Mouse (Mus musculus) ES-E14 (cell line): ENCODE measurements around the gene Pld4. TPM values are rescaled to one million over a fixed set of nuclear protein-coding genes. Genes with fewer than 3 reads are reported as not detected.
A peak's percentile ranks its signal among the peaks of the same experiment; 100 is the strongest.

ENCODE experiments used
- DNase-seq: peaks from one replicate; pipeline ENCODE4 v3.0.0-alpha.2; 2013; ENCODE audit warnings: low read depth, low spot score
- H3K27ac ChIP-seq: 2 replicates; pipeline ENCODE4 v1.5.1; 2012; ENCODE audit warnings: low read depth, mild to moderate bottlenecking, low read length, moderate library complexity, mixed read lengths; ENCODE audit not compliant: poor library complexity, insufficient read depth, severe bottlenecking
- H3K36me3 ChIP-seq: 2 replicates; pipeline ENCODE4 v1.6.1; 2012; ENCODE audit warnings: mild to moderate bottlenecking, low read length, moderate library complexity, mixed read lengths; ENCODE audit not compliant: control insufficient read depth, poor library complexity, insufficient read depth, severe bottlenecking
- H3K4me1 ChIP-seq, 2 experiments: fragments of 150-350 bp in 1 of 2; sonication (generic) in 1 of 2; 2 replicates each; pipeline ENCODE4 v1.6.1; 2012; ENCODE audit warnings: low read length in 2 of 2, mild to moderate bottlenecking in 1 of 2, mixed read lengths in 1 of 2; ENCODE audit not compliant: control insufficient read depth in 2 of 2, insufficient read depth in 2 of 2, poor library complexity in 1 of 2
- H3K4me3 ChIP-seq, 2 experiments: fragments of 150-350 bp in 1 of 2; sonication (generic) in 1 of 2; 2 replicates each; pipeline ENCODE4 v1.5.1; 2012; ENCODE audit warnings: low read length in 2 of 2, low read depth in 1 of 2, mild to moderate bottlenecking in 1 of 2, mixed read lengths in 1 of 2; ENCODE audit not compliant: insufficient read depth in 1 of 2, poor library complexity in 1 of 2, severe bottlenecking in 1 of 2
- H3K9ac ChIP-seq: 2 replicates; pipeline ENCODE4 v1.6.1; 2012; ENCODE audit warnings: low read depth, mild to moderate bottlenecking, low read length, mixed read lengths; ENCODE audit not compliant: poor library complexity, insufficient read depth, severe bottlenecking
- H3K9me3 ChIP-seq: fragments of 150-350 bp; sonication (generic); 2 replicates; pipeline ENCODE4 v1.6.1; 2012; ENCODE audit warnings: low read depth, mild to moderate bottlenecking, low read length; ENCODE audit not compliant: control insufficient read depth, insufficient read depth
- CHD2 ChIP-seq: IDR thresholded peaks from 2 replicates; pipeline ENCODE4 v1.6.1; 2014; ENCODE audit warnings: mild to moderate bottlenecking, low read depth, low read length, inconsistent platforms
- HCFC1 ChIP-seq: IDR thresholded peaks from 2 replicates; pipeline ENCODE4 v1.6.1; 2012; ENCODE audit warnings: low read length, inconsistent platforms, borderline replicate concordance; ENCODE audit not compliant: insufficient read depth
- MAFK ChIP-seq: IDR thresholded peaks from 2 replicates; pipeline ENCODE4 v1.6.1; 2014; ENCODE audit warnings: mild to moderate bottlenecking, low read depth, low read length, inconsistent platforms; ENCODE audit not compliant: insufficient read depth
- ZC3H11A ChIP-seq: IDR thresholded peaks from 2 replicates; pipeline ENCODE4 v1.6.1; 2012; ENCODE audit warnings: low read depth, mild to moderate bottlenecking, inconsistent platforms, low read length, borderline replicate concordance
- ZNF384 ChIP-seq: IDR thresholded peaks from 2 replicates; pipeline ENCODE4 v1.6.1; 2012; ENCODE audit warnings: low read depth, low read length, inconsistent platforms
- in situ Hi-C, 2 experiments: fragments of 600-800 bp; cut with MboI; formaldehyde crosslinking; loops; one replicate each; pipeline ENCODE4 v1.15.1; 2025; ENCODE audit warnings: low sequenced_read_pairs in 2 of 2, inconsistent platforms in 1 of 2; ENCODE audit not compliant: unreplicated experiment in 2 of 2
- total RNA-seq: library from RNA; depleted of rRNA; stranded (reverse); fragments of 300-350 nt; gene quantifications from 2 replicates; pipeline ENCODE4 v1.2.3, GENCODE M21; 2012

Gene Pld4
- total RNA-seq, 1 experiment: 2.4 TPM

- no peaks in the 10 kb centered on the region for H3K4me1 ChIP-seq
- H3K27ac ChIP-seq: no peak overlapping the region
- H3K36me3 ChIP-seq: no peaks in the 10 kb centered on the region
- H3K9me3 ChIP-seq: no peaks in the 10 kb centered on the region
- no peak overlapping the region for H3K9ac ChIP-seq
- TF ChIP-seq MAFK: no peak
- no peak for TF ChIP-seq CHD2
- TF ChIP-seq ZC3H11A: no peak
- no peak for TF ChIP-seq HCFC1
- TF ChIP-seq ZNF384: no peak
- no peak overlapping the region for H3K4me3 ChIP-seq
- DNase-seq: no peak
- in situ Hi-C loops: no loop called here
These were observed 13.6 kb downstream of the Pld4 start for GRCm38 (mm10) chr12:112774026-112774425.

- no peaks in the 10 kb centered on the region for H3K4me1 ChIP-seq
- no peak for TF ChIP-seq HCFC1
- no peak for TF ChIP-seq ZC3H11A
- TF ChIP-seq CHD2: no peak
- TF ChIP-seq MAFK: no peak
- no peak for TF ChIP-seq ZNF384
- no peaks in the 10 kb centered on the region for H3K9me3 ChIP-seq
- H3K4me3 ChIP-seq: no peak overlapping the region
- no peak overlapping the region for H3K27ac ChIP-seq
- DNase-seq: no peak
- in situ Hi-C loops: no loop called here
- H3K36me3 ChIP-seq: no peaks in the 10 kb centered on the region
- H3K9ac ChIP-seq: no peak overlapping the region
These were observed 14.0 kb downstream of the Pld4 start for GRCm38 (mm10) chr12:112774481-112774880.

DNA sequence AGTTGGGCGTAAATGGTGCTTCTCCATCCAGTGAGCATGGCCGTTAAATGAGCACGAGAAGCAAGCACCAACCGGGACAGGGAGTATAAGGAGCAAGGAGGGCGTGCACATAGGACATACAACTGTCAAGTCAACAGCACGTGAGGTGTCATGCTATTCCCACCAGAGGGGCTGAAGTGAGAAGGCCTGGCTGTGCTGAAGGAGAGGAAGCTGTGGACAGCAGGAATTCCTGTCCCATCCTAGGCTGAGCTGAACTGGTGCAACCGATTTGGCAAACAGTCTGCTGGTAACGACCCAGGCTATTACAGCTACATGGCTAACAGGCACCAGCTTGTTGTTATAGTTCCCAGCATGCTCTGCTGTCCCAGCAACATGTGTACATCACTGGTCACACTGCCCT lies 30.6 kb downstream of the Pld4 start:
- no peak for DNase-seq
- H3K36me3 ChIP-seq: no peaks in the 10 kb centered on the region; the same call in 1 of the 2 replicates
- in situ Hi-C loops: no loop called here
- TF ChIP-seq CHD2 (no peak), HCFC1 (no peak), ZC3H11A (no peak), MAFK (no peak), ZNF384 (no peak)
- H3K4me3 ChIP-seq: no peak overlapping the region
- H3K9ac ChIP-seq: no peak overlapping the region
- H3K9me3 ChIP-seq: no peaks in the 10 kb centered on the region
- H3K4me1 ChIP-seq: peaks cover 4 to 29% of the 10 kb centered on the region in 2 experiments; a peak in 3 of 4 replicates
- H3K27ac ChIP-seq: no peak overlapping the region; the same call in 1 of the 2 replicates

DNA sequence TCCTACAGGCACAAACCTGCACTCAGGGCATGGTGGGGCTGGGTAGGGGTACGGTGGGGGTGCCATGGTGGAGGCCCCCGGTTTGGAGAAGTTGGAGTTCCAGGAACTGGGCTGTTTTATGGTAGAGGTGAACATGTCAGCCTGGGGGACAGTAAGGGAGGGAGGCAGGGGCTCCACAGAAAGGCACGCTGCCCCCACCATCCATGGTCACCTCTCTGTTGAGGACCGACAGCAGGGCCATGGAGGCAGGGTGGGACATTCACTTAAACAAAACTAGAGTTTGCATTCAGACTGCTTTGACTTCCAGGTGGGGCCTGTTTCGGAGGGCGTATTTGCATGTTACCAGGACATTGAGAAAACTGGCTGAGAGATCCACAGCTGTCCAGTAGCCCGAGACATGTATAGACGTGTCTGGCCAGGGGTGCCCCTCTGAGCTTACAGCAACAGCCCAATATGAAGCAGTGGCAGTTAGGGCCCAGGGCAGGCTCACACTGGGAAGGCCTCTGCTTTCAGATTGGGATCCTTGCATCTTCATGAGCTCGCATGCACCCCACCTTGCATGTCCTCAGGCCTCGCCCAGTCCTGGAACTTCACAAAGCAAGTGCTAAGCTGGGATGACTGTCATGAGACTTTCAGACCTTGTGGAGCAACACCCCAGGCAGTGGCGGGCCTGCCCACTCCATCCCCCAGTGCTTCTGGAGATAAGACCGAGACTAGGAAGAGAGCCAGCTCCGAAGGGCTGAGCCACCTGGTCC lies 33.3 kb downstream of the Pld4 start:
- DNase-seq: peak; percentile 36
- H3K4me3 ChIP-seq: peak overlapping the region; percentile 45 to 57; a peak in 2 of 4 replicates
- no peak for TF ChIP-seq MAFK
- TF ChIP-seq ZNF384: no peak
- no peak for TF ChIP-seq CHD2
- TF ChIP-seq ZC3H11A: no peak
- no peak for TF ChIP-seq HCFC1
- no peaks in the 10 kb centered on the region for H3K9me3 ChIP-seq
- in situ Hi-C loops: no loop called here
- peak overlapping the region; percentile 66; the same call in 1 of the 2 replicates for H3K9ac ChIP-seq
- no peaks in the 10 kb centered on the region for H3K36me3 ChIP-seq
- peak overlapping the region; percentile 55 for H3K27ac ChIP-seq
- peaks cover 4 to 45% of the 10 kb centered on the region in 2 experiments; a peak in 3 of 4 replicates for H3K4me1 ChIP-seq
